Mouse (Mus musculus) embryonic facial prominence, embryonic 14.5 days (tissue): ENCODE measurements around the gene Tmeff2. TPM values are rescaled to one million over a fixed set of nuclear protein-coding genes. Genes with fewer than 3 reads are reported as not detected.

Source experiments
- ATAC-seq: fragments of 200-750 bp; cut with Nextera tagmentation; 2 replicates; pipeline ENCODE4 v1.8.0; 2017; ENCODE audit warnings: low read depth, moderate number of reproducible peaks, moderate TSS enrichment
- DNase-seq: peaks from one replicate; pipeline ENCODE4 v3.0.0-alpha.2; 2015; ENCODE audit warnings: low spot score
- H3K27ac ChIP-seq: fragments of 300-500 bp; sonication (generic); replicated peaks from 2 replicates; pipeline ENCODE4 v1.5.1; 2014; ENCODE audit warnings: low read depth, mild to moderate bottlenecking, low read length, moderate library complexity
- H3K27me3 ChIP-seq: fragments of 300-500 bp; sonication (generic); replicated peaks from 2 replicates; pipeline ENCODE4 v1.6.1; 2014; ENCODE audit warnings: low read length; ENCODE audit not compliant: control insufficient read depth, insufficient read depth
- H3K36me3 ChIP-seq: fragments of 300-500 bp; sonication (generic); 2 replicates; pipeline ENCODE4 v1.6.1; 2014; ENCODE audit warnings: low read length, mixed read lengths; ENCODE audit not compliant: control insufficient read depth, insufficient read depth
- H3K4me1 ChIP-seq: fragments of 300-500 bp; sonication (generic); 2 replicates; pipeline ENCODE4 v1.6.1; 2014; ENCODE audit warnings: antibody characterized with exemption, low read length; ENCODE audit not compliant: control insufficient read depth, insufficient read depth
- H3K4me2 ChIP-seq: fragments of 300-500 bp; sonication (generic); 2 replicates; pipeline ENCODE4 v1.6.1; 2014; ENCODE audit warnings: low read depth, mild to moderate bottlenecking, low read length, moderate library complexity, mixed read lengths
- H3K4me3 ChIP-seq: fragments of 300-500 bp; sonication (generic); 2 replicates; pipeline ENCODE4 v1.5.1; 2014; ENCODE audit warnings: low read depth, mild to moderate bottlenecking, low read length
- H3K9ac ChIP-seq: fragments of 300-500 bp; sonication (generic); 2 replicates; pipeline ENCODE4 v1.6.1; 2014; ENCODE audit warnings: low read depth, mild to moderate bottlenecking, low read length, moderate library complexity, mixed read lengths
- H3K9me3 ChIP-seq: fragments of 300-500 bp; sonication (generic); 2 replicates; pipeline ENCODE4 v1.6.1; 2016; ENCODE audit warnings: low read length; ENCODE audit not compliant: control insufficient read depth
- WGBS: fragments of 180-500 bp; shearing (Covaris S2); extraction: QIAGEN DNeasy Blood & Tissue Kit; methylation state at CpG from one replicate; pipeline ENCODE4 v1.1.7; 2014; 5-methylcytosine and 5-hydroxymethylcytosine counted together
- microRNA-seq: library from miRNA; unstranded; fragments of <30 nt; microRNA quantifications from one replicate; pipeline ENCODE4, GENCODE M21; 2016; ENCODE audit warnings: borderline number of aligned reads
- polyA plus RNA-seq: library from polyadenylated mRNA; unstranded; fragments of >200 nt; fragmentation: Nextera tagmentation; extraction: Ambion mirVana; gene quantifications from 2 replicates; pipeline ENCODE4 v1.2.1, GENCODE M21; 2014

Tmeff2 gene
- polyA plus RNA-seq, 1 experiment from 2014 or later, result 26.3 TPM

- no peak overlapping the region for H3K9ac ChIP-seq
- no peak overlapping the region for H3K27ac ChIP-seq
- no peak overlapping the region for H3K4me3 ChIP-seq
- no peaks in the 10 kb centered on the region for H3K9me3 ChIP-seq
- ATAC-seq, result no peak
- H3K4me2 ChIP-seq, result no peak overlapping the region
- WGBS, result 75% methylated on average over 7 of the region's 7 CpGs
- H3K4me1 ChIP-seq, result no peaks in the 10 kb centered on the region
- no peak for DNase-seq
- no peaks in the 10 kb centered on the region for H3K36me3 ChIP-seq
- H3K27me3 ChIP-seq, result no peaks in the 10 kb centered on the region
These were observed 324.7 kb downstream of the Tmeff2 start for GRCm38 (mm10) chr1:51225156-51225555.

Small RNA genes within 50 kb of the gene (microRNA-seq; reads per million reads assigned to microRNA genes)
- gene Gm25736, result not detected
